Mouse (Mus musculus) thymus, adult 2 months (tissue): ENCODE data around the gene Polg2.

Source experiments
- CTCF ChIP-seq: fragments of 200-500 bp; IDR thresholded peaks from 2 replicates; pipeline ENCODE4 v1.5.1; 2012; ENCODE audit warnings: mild to moderate bottlenecking, control low read depth, low read length, moderate library complexity, borderline replicate concordance; ENCODE audit not compliant: control insufficient read depth, poor library complexity, insufficient read depth; ENCODE audit errors: extremely low read depth
- POLR2A ChIP-seq: fragments of 200-500 bp; IDR thresholded peaks from 2 replicates; pipeline ENCODE4 v1.6.1; 2012; ENCODE audit warnings: mild to moderate bottlenecking, low read length, control low read depth, moderate library complexity; ENCODE audit not compliant: control insufficient read depth, poor library complexity, insufficient read depth; ENCODE audit errors: extremely low read depth

DNA sequence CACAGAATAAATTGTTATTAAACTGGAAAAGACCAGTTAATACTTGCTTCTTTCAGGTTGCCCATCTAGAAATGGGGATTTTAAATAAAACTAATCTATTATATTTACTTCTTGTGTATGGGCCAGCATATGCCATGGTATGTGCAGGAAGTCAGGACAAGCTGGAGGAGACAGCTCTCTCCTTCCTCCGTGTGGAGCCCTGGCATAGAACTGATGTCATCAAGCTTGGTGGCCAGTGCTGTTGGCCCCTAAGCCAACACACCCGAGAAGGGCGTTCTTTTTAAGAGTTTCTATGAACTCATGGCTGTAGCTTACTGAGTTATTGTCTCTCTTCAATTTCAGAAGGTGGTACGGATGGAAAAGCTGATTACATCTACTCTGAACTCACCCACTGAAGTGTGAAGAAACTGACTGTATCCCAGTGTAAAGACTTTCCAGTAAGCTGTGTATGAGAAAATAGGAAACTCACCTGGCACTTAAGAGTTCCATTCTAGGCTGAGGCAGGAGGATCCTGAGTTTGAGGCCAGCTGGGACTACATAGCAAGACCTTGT lies 12.7 kb downstream of the Polg2 start:
- TF ChIP-seq CTCF: no peak
- no peak for TF ChIP-seq POLR2A
